Mouse (Mus musculus) hindbrain, embryonic 14.5 days (tissue): ENCODE data around the gene Atp6v0c. TPM values are rescaled to one million over a fixed set of nuclear protein-coding genes. Genes with fewer than 3 reads are reported as not detected.

Experiments
- ATAC-seq: fragments of 200-750 bp; cut with Nextera tagmentation; 2 replicates; pipeline ENCODE4 v1.8.0; 2017; ENCODE audit warnings: moderate number of reproducible peaks, mild to moderate bottlenecking, moderate TSS enrichment, moderate library complexity; ENCODE audit not compliant: low FRiP score
- DNase-seq: peaks from one replicate; pipeline ENCODE4 v3.0.0-alpha.2; 2015; ENCODE audit warnings: low spot score
- H3K27ac ChIP-seq: fragments of 300-500 bp; sonication (generic); 2 replicates; pipeline ENCODE4 v1.5.1; 2014; ENCODE audit warnings: mild to moderate bottlenecking, moderate library complexity
- H3K27me3 ChIP-seq: fragments of 300-500 bp; sonication (generic); 2 replicates; pipeline ENCODE4 v1.6.1; 2014; ENCODE audit warnings: mild to moderate bottlenecking, low read length, mixed read lengths; ENCODE audit not compliant: control insufficient read depth, insufficient read depth
- H3K36me3 ChIP-seq: fragments of 300-500 bp; sonication (generic); replicated peaks from 2 replicates; pipeline ENCODE4 v1.6.1; 2014; ENCODE audit not compliant: control insufficient read depth, insufficient read depth
- H3K4me1 ChIP-seq: fragments of 300-500 bp; sonication (generic); replicated peaks from 2 replicates; pipeline ENCODE4 v1.6.1; 2014; ENCODE audit warnings: antibody characterized with exemption, low read length, mixed read lengths; ENCODE audit not compliant: control insufficient read depth, insufficient read depth
- H3K4me2 ChIP-seq: fragments of 300-500 bp; sonication (generic); replicated peaks from 2 replicates; pipeline ENCODE4 v1.6.1; 2014; ENCODE audit warnings: mild to moderate bottlenecking, moderate library complexity
- H3K4me3 ChIP-seq: fragments of 300-500 bp; sonication (generic); replicated peaks from 2 replicates; pipeline ENCODE4 v1.5.1; 2014; ENCODE audit warnings: mild to moderate bottlenecking, low read length
- H3K9ac ChIP-seq: fragments of 300-500 bp; sonication (generic); 2 replicates; pipeline ENCODE4 v1.6.1; 2014
- H3K9me3 ChIP-seq: fragments of 300-500 bp; sonication (generic); 2 replicates; pipeline ENCODE4 v1.6.1; 2016; ENCODE audit warnings: low read length; ENCODE audit not compliant: control insufficient read depth
- WGBS: fragments of 180-500 bp; shearing (Covaris S2); extraction: QIAGEN DNeasy Blood & Tissue Kit; methylation state at CpG from one replicate; pipeline ENCODE4 v1.1.7; 2014; 5-methylcytosine and 5-hydroxymethylcytosine counted together
- polyA plus RNA-seq: library from polyadenylated mRNA; unstranded; fragments of >200 nt; fragmentation: Nextera tagmentation; extraction: Ambion mirVana; gene quantifications from 2 replicates; pipeline ENCODE4 v1.2.1, GENCODE M21; 2014

Gene Atp6v0c
- polyA plus RNA-seq, 1 experiment from 2014 or later = 1,495 TPM

DNA sequence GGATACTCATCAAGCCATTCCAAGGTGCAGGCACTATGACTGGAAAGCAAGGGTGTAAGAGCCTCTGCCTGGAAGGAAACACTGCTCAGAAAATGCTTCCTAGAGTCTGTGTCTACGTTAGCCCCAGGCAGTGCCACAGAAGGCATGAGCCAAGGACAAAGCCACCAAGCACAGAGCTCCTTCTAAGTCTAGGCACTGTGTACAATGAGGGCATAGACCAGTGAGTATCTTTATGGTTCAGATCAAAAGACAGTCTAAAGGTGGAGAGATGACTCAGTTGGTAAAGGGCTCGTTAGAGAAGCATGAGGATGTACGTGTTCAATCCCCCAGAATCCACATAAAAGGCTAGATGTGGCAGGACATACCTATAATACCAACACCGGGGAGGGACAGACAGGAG lies 31.6 kb upstream of the Atp6v0c start:
- WGBS = 83% methylated on average over 4 of the region's 4 CpGs
- DNase-seq = no peak
- H3K9me3 ChIP-seq = no peaks in the 10 kb centered on the region
- H3K36me3 ChIP-seq = no peaks in the 10 kb centered on the region
- H3K9ac ChIP-seq = no peak overlapping the region
- H3K4me2 ChIP-seq = no peak overlapping the region
- no peak overlapping the region for H3K4me3 ChIP-seq
- no peak overlapping the region for H3K27ac ChIP-seq
- ATAC-seq = no peak
- H3K27me3 ChIP-seq = no peaks in the 10 kb centered on the region
- peaks cover 36% of the 10 kb centered on the region for H3K4me1 ChIP-seq

DNA sequence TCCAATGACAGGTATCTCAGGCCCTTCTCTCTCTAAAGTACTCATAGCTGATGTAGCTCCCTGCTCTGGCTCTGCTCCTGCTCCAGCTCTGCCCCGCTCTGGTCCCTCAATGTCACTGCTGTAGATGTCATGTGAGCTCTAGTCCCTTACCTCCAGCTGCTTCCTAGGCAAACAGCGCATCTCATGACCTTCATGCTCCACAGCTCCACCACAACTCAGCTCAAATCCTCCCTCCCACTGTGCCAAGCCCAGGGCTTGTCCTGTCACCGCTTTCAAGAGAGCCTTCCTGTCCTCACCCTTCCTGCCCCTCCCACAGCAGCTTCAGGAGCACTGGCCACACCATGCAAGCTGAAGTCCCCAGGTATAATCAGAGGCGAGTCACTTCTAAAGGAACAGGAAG lies 30.2 kb upstream of the Atp6v0c start:
- H3K4me2 ChIP-seq = no peak overlapping the region
- DNase-seq = no peak
- no peaks in the 10 kb centered on the region for H3K9me3 ChIP-seq
- no peaks in the 10 kb centered on the region for H3K27me3 ChIP-seq
- no peak overlapping the region for H3K9ac ChIP-seq
- H3K27ac ChIP-seq = no peak overlapping the region
- 70% methylated on average over 4 of the region's 4 CpGs for WGBS
- peaks cover 28% of the 10 kb centered on the region for H3K4me1 ChIP-seq
- no peak overlapping the region for H3K4me3 ChIP-seq
- ATAC-seq = no peak
- no peaks in the 10 kb centered on the region for H3K36me3 ChIP-seq

DNA sequence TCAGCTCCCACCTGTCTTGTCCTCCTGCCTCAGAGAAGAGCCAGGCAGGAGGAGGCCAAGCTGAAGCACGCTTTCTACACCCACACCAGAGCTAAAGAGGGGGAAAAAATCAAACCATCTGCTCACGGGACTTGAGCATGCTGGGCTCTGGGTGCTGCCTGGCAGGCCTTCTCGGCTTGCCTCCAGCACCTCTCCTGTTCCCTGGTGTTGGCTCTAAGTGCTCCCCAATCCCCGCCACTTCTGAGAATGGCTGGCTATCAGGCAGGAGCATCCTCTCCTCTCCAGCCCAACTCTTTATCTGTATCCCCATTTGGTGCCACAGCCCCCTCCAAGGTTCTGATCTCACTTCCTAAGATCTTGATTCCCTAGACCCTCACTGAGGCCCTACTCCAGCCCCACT lies 29.8 kb upstream of the Atp6v0c start:
- ATAC-seq (no peak), DNase-seq (no peak)
- Histone ChIP-seq H3K4me2 (no peak overlapping the region), H3K4me1 (peaks cover 23% of the 10 kb centered on the region), H3K27me3 (no peaks in the 10 kb centered on the region), H3K4me3 (no peak overlapping the region), H3K27ac (no peak overlapping the region), H3K9me3 (no peaks in the 10 kb centered on the region), H3K9ac (no peak overlapping the region), H3K36me3 (no peaks in the 10 kb centered on the region)
- WGBS = 84% methylated on average over 4 of the region's 4 CpGs

DNA sequence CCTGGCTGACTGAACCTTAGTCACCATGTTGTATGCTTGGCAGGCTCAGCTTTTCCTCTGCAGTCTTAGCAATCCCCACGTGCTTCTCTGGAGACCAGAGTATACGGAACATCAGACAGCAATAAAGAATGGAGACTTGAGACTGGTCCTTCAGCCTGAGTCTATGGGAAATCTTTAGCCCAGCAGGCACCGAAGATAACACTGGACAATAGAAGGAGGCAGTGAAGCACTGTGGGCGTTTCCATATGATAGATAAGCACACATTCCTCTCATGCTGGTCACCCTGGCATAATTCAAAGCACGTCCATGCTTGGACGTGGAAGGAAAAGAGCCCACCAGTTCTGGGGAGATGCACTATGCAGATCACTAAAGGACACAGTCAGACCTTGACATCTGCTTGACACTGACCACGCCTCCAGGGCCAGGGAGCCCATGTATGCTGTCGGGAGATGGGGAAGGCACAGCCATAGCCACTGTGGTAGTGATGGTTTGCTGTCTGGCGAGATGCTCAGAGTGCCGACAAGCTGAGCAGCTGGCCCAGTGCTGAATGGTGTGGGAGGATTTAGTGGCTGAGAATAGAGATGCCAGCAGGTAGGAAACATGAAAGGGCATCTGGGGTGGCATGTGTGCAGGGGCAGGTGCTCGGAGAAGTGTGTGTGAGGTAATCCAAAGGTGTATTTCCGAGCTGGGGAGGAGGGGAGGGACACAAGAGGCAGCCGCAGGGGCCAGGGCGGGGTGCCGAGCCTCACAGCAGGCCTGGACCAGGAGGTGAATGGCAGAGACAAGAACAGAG lies 27.7 kb upstream of the Atp6v0c start:
- ATAC-seq (no peak), DNase-seq (no peak)
- no peak overlapping the region for H3K4me3 ChIP-seq
- H3K27ac ChIP-seq = no peak overlapping the region
- no peak overlapping the region for H3K9ac ChIP-seq
- H3K9me3 ChIP-seq = no peaks in the 10 kb centered on the region
- H3K36me3 ChIP-seq = no peaks in the 10 kb centered on the region
- WGBS = 59% methylated on average over 15 of the region's 15 CpGs
- 0 out of 2 replicates have a peak, but pooled peaks cover 6% of the 10 kb centered on the region for H3K4me1 ChIP-seq
- no peaks in the 10 kb centered on the region for H3K27me3 ChIP-seq
- H3K4me2 ChIP-seq = no peak overlapping the region

DNA sequence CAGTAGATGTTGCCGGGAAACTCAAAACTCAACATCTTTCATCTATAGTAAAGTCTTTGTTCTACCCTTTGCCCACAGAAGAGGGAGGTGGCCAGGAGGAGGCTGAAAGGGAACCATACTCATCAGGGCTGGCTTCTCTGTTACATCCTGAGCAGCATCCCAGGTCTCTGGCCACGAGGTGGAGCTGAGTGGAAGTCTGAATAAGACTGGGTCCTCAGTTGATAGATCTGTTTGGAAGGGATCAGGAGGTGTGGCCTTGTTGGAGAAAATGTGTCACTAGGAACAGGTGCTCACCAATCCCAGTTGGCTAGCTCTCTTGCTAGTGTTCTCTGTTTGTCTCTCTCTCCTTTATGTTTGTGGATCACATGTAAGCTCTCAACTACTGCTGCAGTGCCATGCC lies 25.8 kb upstream of the Atp6v0c start:
- WGBS = 71% methylated on average over 2 of the region's 2 CpGs
- no peaks in the 10 kb centered on the region for H3K9me3 ChIP-seq
- no peak overlapping the region for H3K27ac ChIP-seq
- H3K27me3 ChIP-seq = no peaks in the 10 kb centered on the region
- H3K36me3 ChIP-seq = 0 out of 2 replicates have a peak, but pooled peaks cover under 1% of the 10 kb centered on the region
- no peak for ATAC-seq
- DNase-seq = no peak
- H3K4me3 ChIP-seq = no peak overlapping the region
- no peaks in the 10 kb centered on the region for H3K4me1 ChIP-seq
- no peak overlapping the region for H3K4me2 ChIP-seq
- H3K9ac ChIP-seq = no peak overlapping the region

DNA sequence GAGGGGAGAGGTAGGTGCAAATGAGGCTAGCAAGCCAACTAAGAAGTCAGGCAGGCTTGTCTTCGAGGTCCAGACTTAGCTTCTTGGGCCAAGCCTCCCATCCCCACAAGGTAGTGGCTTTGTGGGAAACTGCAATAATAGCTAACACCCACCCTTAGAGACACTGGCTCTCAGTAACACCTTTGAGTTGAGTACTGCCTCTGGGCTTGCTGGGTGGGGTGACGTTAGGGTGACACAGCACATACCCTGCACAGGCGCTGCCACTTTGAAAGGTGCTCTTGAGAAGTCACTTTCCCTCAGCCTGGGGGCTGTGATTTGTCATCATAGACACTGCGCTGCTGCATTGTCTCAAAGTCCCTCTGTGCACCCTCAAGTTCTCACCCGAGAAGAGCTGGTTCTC lies 24.3 kb upstream of the Atp6v0c start:
- Histone ChIP-seq H3K4me3 (no peak overlapping the region), H3K9ac (no peak overlapping the region), H3K4me1 (no peaks in the 10 kb centered on the region), H3K27me3 (no peaks in the 10 kb centered on the region), H3K9me3 (no peaks in the 10 kb centered on the region), H3K27ac (no peak overlapping the region), H3K4me2 (no peak overlapping the region), H3K36me3 (peaks cover 11% of the 10 kb centered on the region)
- WGBS = 86% methylated on average over 5 of the region's 5 CpGs
- DNase-seq (no peak), ATAC-seq (no peak)

DNA sequence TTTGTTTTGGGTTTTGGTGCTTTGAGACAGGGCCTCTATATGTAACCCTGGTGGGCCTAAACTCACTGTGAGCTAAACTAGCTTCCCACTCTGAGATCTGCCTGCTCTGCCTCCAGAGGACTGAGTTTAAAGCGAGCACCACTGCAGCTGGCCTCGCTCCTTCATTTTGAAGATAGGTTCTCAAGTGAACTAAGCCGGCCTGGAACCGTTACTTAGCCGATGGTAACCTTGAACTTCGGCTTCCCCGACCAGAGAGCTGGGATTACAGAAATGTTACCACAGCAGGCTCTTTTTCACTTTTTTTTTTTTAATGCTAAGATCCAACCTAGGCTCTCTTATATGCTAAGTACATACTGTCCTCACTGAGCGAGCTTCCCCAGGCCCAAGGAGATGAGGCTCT lies 23.8 kb upstream of the Atp6v0c start:
- Histone ChIP-seq H3K4me3 (no peak overlapping the region), H3K27ac (no peak overlapping the region), H3K36me3 (peaks cover 16% of the 10 kb centered on the region), H3K4me1 (no peaks in the 10 kb centered on the region), H3K4me2 (no peak overlapping the region), H3K27me3 (no peaks in the 10 kb centered on the region), H3K9ac (no peak overlapping the region), H3K9me3 (no peaks in the 10 kb centered on the region)
- ATAC-seq = no peak
- 88% methylated on average over 8 of the region's 8 CpGs for WGBS
- DNase-seq = no peak

DNA sequence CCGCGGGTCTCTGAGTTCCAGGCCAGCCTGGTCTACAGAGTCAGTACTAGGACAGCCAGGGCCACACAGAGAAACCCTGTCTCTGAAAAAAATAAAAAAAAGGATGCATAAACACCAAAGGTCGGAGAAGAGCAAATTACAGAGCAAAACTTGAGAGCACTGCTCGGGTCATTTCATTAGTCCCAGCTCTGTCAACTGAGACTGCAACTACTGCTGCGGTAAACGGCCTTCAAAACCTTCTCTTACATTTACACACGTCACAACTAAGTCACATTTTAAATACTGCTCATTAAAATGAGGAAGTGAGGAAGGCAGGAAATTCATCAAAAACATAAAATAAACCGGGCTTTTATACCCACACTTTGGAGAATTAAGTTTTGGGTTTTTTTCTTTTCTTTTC lies 23.3 kb upstream of the Atp6v0c start:
- ATAC-seq = no peak
- H3K4me3 ChIP-seq = no peak overlapping the region
- no peaks in the 10 kb centered on the region for H3K9me3 ChIP-seq
- H3K4me2 ChIP-seq = no peak overlapping the region
- H3K36me3 ChIP-seq = peaks cover 19% of the 10 kb centered on the region
- no peaks in the 10 kb centered on the region for H3K4me1 ChIP-seq
- DNase-seq = no peak
- no peaks in the 10 kb centered on the region for H3K27me3 ChIP-seq
- WGBS = 85% methylated on average over 8 of the region's 8 CpGs
- H3K9ac ChIP-seq = no peak overlapping the region
- no peak overlapping the region for H3K27ac ChIP-seq

DNA sequence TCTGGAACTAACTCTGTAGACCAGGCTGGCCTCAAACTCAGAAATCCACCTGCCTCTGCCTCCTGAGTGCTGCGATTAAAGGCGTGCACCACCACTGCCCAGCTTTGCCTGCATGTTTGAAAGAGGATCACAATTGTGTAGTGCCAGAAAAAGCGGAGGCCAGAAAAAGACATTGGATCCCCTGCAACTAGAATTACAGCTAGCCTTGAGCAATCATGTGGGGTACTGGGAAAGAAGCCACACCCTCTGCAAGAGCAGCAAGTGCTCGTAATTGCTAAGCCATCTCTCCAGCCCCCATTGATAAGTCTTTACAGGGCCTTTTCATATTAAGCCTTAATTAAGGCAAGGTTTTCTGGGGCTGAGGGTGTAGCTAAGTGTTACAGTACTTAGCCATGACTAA lies 22.0 kb upstream of the Atp6v0c start:
- Histone ChIP-seq H3K36me3 (peaks cover 22% of the 10 kb centered on the region), H3K9ac (no peak overlapping the region), H3K27me3 (no peaks in the 10 kb centered on the region), H3K4me3 (no peak overlapping the region), H3K4me1 (no peaks in the 10 kb centered on the region), H3K9me3 (no peaks in the 10 kb centered on the region), H3K27ac (no peak overlapping the region), H3K4me2 (no peak overlapping the region)
- ATAC-seq (no peak), DNase-seq (no peak)
- 82% methylated on average over 4 of the region's 4 CpGs for whole genome bisulfite sequencing

DNA sequence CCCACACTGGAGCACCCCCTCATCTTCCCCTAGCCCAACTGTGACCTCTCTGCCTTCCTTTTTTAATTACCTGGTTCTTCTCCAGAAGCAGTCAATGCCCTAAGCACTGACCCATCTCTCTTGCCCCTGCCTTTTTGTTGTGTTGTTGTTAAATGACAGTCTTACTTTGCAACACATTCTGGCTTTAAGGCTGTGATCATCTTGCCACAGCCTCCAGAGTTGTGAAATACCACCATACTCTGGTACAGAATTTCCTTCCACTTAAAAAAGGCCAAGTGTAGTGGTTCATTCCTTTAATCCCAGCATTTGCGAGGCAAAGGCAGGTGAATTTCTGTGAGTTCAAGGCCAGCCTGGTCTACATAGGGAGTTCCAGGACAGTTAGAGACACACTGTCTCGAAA lies 21.4 kb upstream of the Atp6v0c start:
- 83% methylated on average over 2 of the region's 2 CpGs for WGBS
- no peaks in the 10 kb centered on the region for H3K27me3 ChIP-seq
- no peaks in the 10 kb centered on the region for H3K4me1 ChIP-seq
- no peak overlapping the region for H3K4me2 ChIP-seq
- DNase-seq (no peak), ATAC-seq (no peak)
- no peak overlapping the region for H3K4me3 ChIP-seq
- no peaks in the 10 kb centered on the region for H3K9me3 ChIP-seq
- H3K36me3 ChIP-seq = peaks cover 26% of the 10 kb centered on the region
- H3K9ac ChIP-seq = no peak overlapping the region
- no peak overlapping the region for H3K27ac ChIP-seq
